Mouse (Mus musculus) splenic B cell, adult 2 months (primary cell): ENCODE results near the gene Sprr3.
"Not testable (repeated sequence)": the region's sequence is repeated elsewhere in the genome, so short reads cannot be mapped to it uniquely, and the experiment has no call there.

ENCODE experiments used
- DNase-seq: peaks from one replicate; pipeline ENCODE4 v3.0.0-alpha.2; 2011; ENCODE audit warnings: low read depth, low spot score
- H3K27me3 ChIP-seq: 2 replicates; pipeline ENCODE4 v1.6.1; 2012; ENCODE audit warnings: mild to moderate bottlenecking, low read length, moderate library complexity, mixed read lengths; ENCODE audit not compliant: control insufficient read depth, poor library complexity, insufficient read depth, severe bottlenecking
- H3K36me3 ChIP-seq: 2 replicates; pipeline ENCODE4 v1.6.1; 2012; ENCODE audit warnings: mild to moderate bottlenecking, low read length, moderate library complexity, mixed read lengths; ENCODE audit not compliant: control insufficient read depth, poor library complexity, insufficient read depth, severe bottlenecking

Sprr3 gene

GRCm38 (mm10) chr3:92458620-92459019, at the start of gene Sprr3:
TSS of gene Sprr3 (minus strand) at chr3:92458720.
- Histone ChIP-seq H3K27me3 (no peaks in the 10 kb centered on the region), H3K36me3 (no peaks in the 10 kb centered on the region)
- DNase-seq = no peak

DNA sequence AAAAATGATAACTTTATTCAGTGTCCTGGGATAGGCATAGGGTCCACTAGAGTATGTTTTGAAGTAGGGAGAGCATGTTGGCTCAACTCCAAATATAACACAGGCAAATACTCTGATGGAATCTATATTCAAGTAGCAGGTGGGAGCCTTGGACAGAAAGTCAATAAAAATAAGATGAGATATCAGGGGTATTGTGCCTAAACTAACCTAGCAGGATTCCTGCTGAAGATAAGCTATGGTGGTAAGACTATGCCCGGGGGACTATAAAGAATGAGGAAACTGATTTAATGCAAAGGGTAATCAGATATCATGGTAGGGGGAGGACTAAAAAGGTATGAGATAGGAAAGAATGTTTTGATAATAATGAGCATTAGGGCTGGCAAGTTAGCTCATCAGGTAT, 49.7 kb upstream of the Sprr3 start:
- Histone ChIP-seq H3K36me3 (no peaks in the 10 kb centered on the region), H3K27me3 (no peaks in the 10 kb centered on the region)
- no peak for DNase-seq

DNA sequence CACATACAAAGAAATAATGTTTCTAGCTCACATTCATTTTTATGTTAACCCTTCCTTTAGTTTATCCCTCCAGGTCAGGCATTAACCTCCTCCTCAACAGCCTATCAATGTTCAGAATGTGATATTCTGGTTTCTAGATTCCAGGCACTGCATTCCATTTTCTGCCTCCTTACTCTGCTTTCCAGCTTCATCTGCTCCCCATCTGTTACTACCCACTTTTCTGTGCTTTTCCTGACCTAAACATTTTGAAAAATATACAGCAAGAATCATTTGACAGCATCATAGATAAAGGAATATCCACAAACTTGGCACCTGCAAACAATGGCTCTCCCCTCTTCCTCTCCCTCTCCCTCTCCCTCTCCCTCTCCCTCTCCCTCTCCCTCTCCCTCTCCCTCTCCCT, 45.0 kb upstream of the Sprr3 start:
- DNase-seq = no peak
- H3K27me3 ChIP-seq = no peaks in the 10 kb centered on the region
- no peaks in the 10 kb centered on the region for H3K36me3 ChIP-seq

DNA sequence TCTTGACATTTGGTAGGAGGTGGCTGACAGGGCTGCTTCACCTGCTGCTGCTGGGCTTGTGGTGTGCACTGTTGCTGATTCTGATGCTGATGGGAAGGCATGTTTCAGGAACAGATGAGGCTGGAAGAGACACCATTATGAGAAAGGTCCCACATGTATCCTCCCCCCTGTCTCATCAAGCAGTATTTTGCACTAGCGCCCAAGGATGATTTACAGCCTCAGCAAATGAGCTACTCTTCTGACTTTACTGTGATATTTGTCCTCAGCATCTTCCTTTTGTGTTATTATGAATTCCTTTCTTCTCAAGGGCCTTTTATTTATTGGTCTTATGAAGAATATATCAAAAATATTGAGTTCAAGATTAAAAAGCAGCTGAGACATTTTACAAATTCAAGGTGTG, 41.9 kb upstream of the Sprr3 start, which contains the start of gene Sprr4:
Gene Sprr4, minus strand, starts transcription at position 101 of the 400 bp plus-strand sequence.
- DNase-seq = no peak

DNA sequence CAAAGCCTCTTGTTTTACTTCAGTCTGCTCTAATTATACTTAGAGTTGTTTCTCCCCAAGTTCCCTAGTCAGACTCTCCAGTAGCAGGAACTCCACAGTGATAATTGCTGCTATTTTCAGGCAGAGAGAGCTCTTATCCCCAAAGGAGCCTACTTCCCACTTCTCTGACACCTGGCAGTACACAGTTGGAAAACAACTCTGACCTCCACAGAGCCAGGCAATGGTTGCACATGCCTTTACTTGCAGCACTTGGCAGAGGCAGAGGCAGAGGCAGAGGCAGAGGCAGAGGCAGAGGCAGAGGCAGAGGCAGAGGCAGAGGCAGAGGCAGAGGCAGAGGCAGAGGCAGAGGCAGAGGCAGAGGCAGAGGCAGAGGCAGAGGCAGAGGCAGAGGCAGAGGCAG, 31.7 kb upstream of the Sprr3 start:
- DNase-seq = not testable (repeated sequence)

More for the DNA sequence above, 41.9 kb upstream of the Sprr3 start, which contains the start of gene Sprr4:
- no peaks in the 10 kb centered on the region for H3K36me3 ChIP-seq
- no peaks in the 10 kb centered on the region for H3K27me3 ChIP-seq

GRCm38 (mm10) chr3:92486307-92486706, 27.8 kb upstream of the Sprr3 start:
- Histone ChIP-seq H3K27me3 (no peaks in the 10 kb centered on the region), H3K36me3 (no peaks in the 10 kb centered on the region)
- DNase-seq = no peak

More for the DNA sequence above, 31.7 kb upstream of the Sprr3 start:
- H3K27me3 ChIP-seq, H3K36me3 ChIP-seq: not testable (repeated sequence)

DNA sequence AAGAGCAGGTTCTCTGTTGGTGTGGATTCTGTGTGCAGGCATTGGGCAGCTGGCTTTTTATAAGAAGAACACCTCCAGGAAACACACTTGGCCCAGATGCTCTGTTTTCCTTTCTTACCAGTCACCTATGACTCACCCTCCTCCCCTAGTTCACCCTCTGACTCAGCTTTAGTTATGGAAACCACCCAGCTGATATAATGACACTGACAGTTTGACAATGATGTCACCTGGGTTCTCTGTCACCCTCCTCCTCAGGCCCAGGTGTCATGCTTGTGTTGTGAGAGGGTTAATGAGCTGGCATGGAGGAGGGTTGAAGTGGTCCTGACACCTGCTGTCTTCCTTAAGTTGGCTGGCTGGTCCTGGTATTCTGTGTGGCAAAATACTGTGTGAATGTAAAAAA, 27.3 kb upstream of the Sprr3 start, which contains the start of gene Sprr1a:
Gene Sprr1a, minus strand, starts transcription at position 33 of the 400 bp plus-strand sequence.
- no peak for DNase-seq
- Histone ChIP-seq H3K36me3 (no peaks in the 10 kb centered on the region), H3K27me3 (no peaks in the 10 kb centered on the region)

GRCm38 (mm10) chr3:92481249-92481648, 22.7 kb upstream of the Sprr3 start:
- DNase-seq, H3K36me3 ChIP-seq, H3K27me3 ChIP-seq: not testable (repeated sequence)

GRCm38 (mm10) chr3:92470111-92470510, 11.6 kb upstream of the Sprr3 start:
- no peak for DNase-seq
- Histone ChIP-seq H3K36me3 (no peaks in the 10 kb centered on the region), H3K27me3 (no peaks in the 10 kb centered on the region; the same call in 1 of the 2 replicates)

DNA sequence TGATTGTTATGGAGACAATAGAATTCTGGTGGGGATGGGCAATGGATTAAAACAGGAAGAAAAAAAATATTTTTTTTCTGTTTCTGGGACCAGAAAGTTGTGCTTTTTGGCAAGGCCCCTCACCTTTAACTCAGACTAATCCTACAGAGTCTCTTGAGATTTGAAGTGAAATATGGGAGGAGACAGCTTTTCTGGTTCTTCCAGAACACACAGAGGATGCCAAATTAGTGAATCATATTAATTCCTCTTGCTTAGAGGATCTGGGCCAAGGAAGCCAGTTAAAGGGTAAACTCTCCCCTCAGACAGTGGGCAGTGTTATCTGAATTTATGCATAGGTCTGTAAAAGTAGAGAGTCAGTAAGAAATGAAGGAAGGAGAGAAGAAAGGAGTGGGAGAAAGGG, 8.9 kb upstream of the Sprr3 start:
- H3K36me3 ChIP-seq = no peaks in the 10 kb centered on the region
- no peaks in the 10 kb centered on the region; the same call in 1 of the 2 replicates for H3K27me3 ChIP-seq
- no peak for DNase-seq

DNA sequence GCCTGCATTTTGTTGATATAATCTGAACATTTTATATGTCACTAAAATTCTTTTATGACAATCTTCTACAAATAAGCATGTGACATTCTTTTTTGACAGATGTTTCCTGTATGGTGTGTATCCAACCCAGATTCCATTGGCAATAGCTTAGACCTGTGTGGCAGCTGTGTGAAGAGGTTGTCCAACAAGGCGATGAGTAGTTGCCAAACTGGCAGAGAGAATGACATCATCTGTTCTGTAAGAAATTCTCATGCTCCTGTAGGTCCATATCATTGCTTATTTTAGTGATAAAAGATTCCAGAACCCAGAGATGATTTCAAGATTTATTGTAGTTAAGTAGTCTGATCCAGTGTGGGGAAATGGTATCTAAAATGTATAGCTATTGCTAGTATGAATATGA, 8.1 kb upstream of the Sprr3 start:
- no peak for DNase-seq
- Histone ChIP-seq H3K27me3 (no peaks in the 10 kb centered on the region), H3K36me3 (no peaks in the 10 kb centered on the region)

- DNase-seq = no peak
- Histone ChIP-seq H3K36me3 (no peaks in the 10 kb centered on the region), H3K27me3 (no peaks in the 10 kb centered on the region)
These were observed 3.4 kb downstream of the Sprr3 start for GRCm38 (mm10) chr3:92455151-92455550.

- no peaks in the 10 kb centered on the region for H3K36me3 ChIP-seq
- H3K27me3 ChIP-seq = no peaks in the 10 kb centered on the region
- DNase-seq = no peak
These were observed 18.3 kb downstream of the Sprr3 start for GRCm38 (mm10) chr3:92440177-92440576.

- Histone ChIP-seq H3K27me3 (no peaks in the 10 kb centered on the region), H3K36me3 (no peaks in the 10 kb centered on the region)
- no peak for DNase-seq
These were observed 19.8 kb downstream of the Sprr3 start, which contains the start of gene Sprr1b for GRCm38 (mm10) chr3:92438689-92439088. TSS of gene Sprr1b (minus strand) at chr3:92438789.

DNA sequence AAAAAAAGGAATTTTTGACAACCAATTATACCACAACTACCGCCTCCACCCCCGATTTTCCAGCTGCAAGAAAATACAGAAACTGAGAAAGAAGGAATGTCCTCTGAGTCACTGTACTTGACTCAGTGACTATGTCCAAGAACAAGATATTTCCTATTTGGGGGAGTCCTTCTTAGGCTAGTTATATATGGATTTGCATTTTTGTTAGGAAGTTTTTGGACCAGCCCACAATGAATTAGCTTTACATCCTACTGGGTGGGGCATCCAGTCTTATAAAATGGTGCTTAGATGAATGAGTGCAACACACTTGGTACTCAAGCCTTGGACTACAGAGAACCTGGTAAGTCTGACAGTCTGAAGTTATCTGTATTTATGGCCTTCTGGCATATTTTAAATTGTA, 26.2 kb downstream of the Sprr3 start, which contains the start of gene Sprr2k:
Gene Sprr2k, plus strand, starts transcription at position 301 of the 400 bp plus-strand sequence.
- H3K27me3 ChIP-seq = no peaks in the 10 kb centered on the region
- H3K36me3 ChIP-seq = no peaks in the 10 kb centered on the region
- no peak for DNase-seq

DNA sequence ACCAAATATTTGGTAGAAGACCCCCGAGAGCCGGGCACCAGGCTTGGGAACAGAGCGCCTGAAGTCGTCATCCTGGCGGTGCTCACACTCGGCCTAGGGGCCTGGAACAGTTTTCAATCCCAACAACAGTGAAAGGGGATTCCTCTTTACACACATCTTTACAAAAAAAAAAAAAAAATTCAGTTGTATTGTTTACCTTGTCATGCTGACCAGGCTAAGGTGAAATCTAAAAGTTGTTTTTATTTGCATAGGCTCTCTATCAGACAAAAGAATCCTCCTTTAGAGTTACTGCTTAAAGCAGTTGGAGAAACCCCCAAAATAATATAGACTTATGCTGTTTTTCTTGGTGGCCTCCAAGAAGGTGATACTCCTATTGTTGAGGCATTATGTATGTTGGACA, 29.2 kb downstream of the Sprr3 start, which contains the start of gene Gm9774:
Gene Gm9774, minus strand, starts transcription at position 101 of the 400 bp plus-strand sequence.
- no peaks in the 10 kb centered on the region for H3K27me3 ChIP-seq
- no peaks in the 10 kb centered on the region for H3K36me3 ChIP-seq
- no peak for DNase-seq
